Mouse (Mus musculus) thymus, postnatal 4 days (tissue): ENCODE results near the gene Klhl21.

Experiments
- DNase-seq: peaks from one replicate; pipeline ENCODE4 v3.0.0; 2021

Gene Klhl21

DNA sequence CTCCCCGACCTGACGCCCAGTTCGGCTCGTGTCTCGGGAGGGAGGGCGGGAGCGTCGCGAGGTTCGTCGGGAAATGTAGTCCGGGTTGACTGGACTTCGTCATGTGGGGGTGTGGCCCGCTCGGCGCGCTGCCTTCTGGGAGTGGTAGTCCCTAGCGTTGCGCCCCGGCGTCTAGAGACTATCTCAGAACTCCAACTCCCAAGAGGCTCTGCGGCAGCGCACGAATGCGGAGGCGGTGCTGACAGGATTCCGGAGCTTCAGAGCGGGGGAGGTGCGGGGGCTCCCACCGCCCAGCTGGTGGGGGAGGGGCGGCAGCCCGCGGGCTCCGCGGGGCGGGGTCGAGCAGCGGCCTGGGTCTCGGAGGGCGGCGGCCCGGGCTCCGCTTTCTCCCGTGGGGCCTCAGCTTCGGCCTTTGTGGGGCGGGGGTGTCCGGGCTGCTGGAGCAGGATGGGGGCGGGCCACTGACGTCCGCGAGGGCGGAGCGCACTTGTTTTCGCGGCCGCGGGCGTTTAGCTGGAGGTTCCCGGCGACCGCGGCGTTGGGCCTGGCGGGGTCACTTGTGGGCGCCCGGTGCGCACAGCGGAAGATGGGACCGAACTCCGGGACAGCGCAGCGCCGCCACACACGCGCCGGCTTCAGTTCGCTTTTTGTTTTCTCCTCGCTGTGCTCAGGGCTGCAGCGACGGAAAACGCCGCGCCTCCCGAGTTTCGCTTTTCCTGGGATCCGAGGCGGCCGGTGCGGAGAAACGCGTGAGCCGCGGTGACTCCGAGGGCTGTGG is 12.2 kb upstream of the Klhl21 start, which contains the start of gene Phf13:
Phf13 (minus strand) TSS at position 86 of the 778 bp plus-strand sequence.
- peak; percentile 99 for DNase-seq

DNA sequence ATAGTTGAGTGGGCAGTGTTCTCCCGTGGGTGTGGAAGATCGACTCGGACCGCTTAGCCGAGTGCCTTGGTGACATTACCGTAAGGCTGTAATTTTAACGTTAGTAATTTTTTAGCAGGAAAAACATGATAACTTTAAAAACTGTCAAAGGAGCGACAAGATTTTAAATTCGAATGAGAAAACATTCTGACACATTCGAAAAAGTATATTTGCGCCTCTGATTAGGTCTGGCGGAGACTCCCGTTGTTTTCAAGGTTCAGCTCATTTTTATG is 11.7 kb upstream of the Klhl21 start:
- no peak for DNase-seq

DNA sequence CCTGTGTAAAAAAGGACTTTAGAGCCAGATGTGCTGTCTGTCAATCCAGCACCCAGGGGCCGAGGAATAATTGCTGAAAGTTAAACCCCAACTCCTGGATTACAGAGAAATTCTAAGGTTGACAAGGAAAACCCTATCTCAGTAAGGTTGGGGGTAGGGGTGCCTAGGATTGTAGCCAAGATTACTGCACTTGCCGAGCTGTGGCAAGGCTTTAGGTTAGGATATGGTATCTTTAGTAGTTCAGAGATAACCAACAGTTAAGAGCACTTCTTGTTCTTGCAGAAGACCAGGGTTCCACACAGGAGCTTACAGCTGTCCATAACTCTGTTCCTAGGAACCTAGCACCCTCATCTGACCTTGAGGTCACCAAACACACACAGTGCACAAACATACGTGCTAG is 10.9 kb upstream of the Klhl21 start:
- peak; percentile 5 for DNase-seq

DNA sequence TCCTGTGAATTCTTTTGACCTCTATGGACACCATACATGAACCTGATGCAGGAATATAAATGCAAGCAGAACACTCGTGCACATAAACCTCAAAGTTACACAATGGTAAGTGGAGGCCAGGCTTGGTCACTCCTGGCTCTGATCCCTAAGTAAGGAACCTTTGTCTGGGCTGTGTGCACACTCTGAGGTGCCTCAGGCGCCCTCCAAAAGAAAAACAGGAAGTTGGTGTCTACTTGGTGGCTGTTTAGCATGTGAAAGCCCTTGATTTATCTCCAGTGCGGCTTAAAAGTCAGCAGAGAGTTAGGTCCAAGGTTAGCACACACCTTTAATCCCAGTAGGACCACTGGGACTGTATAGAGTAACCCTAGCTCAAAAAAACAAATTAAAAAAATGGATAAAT is 9.1 kb upstream of the Klhl21 start:
- DNase-seq, result no peak

DNA sequence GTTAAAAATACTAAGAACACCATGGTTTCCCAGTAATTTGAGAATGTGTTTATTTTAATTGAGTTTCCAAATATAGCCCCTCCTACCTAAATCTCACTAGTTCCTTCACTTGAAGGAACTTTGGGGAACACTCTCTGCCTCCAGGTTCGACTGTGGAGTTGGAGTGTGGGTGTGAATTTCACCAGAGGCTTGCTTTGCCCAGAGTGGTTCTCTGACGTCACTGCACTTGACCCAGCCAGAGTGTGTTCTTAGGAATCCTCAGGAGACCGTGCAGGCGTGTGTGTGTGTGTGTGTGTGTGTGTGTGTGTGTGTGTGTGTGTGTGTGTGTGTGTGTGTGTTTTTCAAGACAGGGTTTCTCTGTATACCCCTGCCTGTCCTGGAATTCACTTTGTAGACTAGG is 7.7 kb upstream of the Klhl21 start:
- DNase-seq, result no peak

DNA sequence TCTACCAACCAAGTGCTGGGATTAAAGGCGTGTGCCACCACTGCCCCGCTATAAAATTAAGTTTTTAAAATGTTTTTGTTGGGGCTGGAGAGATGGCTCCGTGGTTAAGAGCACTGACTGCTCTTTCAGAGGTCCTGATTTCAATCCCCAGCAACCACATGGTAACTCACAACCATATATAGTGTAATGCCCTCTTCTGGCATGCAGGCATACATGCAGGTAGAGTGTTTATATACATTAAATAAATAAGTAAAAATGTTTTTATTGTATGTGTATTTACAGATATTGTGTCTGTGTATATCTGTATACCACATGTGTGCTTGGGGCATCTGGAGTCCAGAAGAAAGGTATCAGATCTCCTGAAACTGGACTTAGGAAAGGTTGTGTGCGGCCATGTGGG is 7.3 kb upstream of the Klhl21 start:
- no peak for DNase-seq

DNA sequence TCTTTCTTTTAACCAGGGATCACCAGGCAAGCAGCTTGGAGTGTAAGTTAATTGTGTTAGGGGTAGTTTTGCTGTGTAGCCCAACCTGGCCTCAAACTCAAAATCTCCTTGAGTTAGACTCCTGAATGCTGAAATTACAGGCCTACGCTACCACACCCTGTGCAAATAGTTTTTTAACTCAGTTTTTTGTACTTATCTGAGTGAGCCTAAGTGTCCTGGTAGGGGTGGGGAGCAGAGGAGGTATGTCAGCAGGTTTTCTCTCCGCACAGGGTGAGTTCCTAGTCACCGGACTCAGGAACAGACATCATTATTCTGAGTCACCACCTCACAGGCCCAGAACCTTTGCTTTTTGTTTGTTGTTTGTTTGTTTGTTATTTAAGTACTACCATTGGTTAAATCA is 6.5 kb upstream of the Klhl21 start:
- DNase-seq, result no peak

DNA sequence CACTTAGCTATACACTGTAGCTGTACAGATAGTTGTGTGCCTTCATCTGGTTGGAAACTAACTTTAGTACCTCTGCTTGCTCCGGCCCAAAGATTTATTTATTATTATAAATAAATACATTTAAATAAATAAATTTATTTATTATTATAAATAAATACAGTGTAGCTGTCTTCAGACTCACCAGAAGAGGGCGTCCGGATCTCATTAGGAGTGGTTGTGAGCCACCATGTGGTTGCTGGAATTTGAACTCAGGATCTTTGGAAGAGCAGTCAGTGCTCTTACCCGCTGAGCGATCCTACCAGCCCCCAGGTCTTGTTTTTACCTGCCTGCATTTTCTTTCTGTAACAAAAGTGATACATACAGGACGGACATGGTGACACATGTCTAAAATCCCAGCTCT is 2.5 kb upstream of the Klhl21 start:
- no peak for DNase-seq

DNA sequence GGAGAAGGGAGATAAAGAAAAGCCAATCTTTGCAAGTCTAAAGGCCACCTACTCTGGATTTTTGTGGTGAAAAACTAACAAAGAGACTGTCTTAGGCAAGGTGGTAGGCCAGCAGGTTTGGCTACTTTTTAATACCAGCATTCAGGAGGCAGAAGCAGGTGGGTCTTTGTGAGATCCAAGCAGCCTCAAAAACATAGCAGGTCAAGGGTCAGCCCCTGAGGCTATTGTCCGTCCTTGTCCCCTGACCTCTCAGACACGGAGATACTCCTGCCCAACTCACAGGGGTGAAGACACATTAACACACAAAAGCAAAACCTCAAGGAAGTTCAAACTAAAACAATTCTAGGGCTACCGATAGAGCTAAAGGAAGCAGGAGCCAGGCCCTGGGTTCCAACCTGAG is 1.8 kb upstream of the Klhl21 start:
- DNase-seq, result no peak

DNA sequence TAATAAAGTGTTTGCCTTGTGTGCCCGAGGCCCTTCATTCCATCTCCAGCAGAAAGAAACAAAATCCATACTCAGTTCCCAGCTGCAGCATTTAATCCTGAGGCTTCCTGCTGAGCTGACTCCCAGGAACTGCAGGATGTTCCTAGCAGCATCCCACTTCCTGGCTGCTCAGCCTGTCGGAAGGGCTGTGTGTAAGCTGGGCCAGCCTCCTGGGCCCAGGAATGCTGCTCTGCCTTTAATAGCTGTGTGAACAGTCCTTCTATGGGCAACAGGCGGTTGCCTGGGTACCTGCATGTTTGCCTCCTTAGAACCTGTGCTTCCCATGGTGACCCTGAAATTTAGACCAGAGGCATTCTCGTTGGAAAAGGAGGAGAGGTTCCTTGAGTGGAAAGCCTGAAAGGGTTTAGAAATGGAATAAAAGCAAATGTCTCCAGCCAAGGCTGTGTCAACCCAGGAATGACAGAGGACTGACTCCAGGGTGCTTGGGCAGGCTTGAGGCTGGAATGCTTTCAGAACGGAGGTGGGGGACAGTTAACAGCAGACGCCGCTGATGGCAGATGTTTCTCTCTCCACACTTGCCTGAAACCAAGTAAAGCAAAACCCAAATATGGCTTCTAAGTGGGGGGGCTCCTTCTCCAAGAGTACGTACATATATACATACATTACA is 989 bp upstream of the Klhl21 start:
- no peak for DNase-seq

DNA sequence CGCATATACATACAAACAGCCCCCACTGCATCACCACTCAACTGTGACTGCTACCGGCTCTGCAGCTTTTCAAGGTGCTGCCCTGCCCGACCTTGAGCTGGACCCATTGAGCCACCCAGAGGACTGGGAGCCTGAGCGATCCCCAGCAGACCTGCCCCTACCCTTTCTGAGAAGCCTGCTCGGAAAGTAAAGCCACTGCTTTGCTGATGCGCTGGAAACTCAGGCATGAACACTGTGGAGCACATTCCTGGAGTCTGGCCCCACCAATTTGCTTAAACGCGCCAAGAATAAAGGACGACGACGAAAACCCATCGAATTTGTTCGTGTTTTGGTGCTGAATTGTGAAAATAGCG is 479 bp upstream of the Klhl21 start:
- DNase-seq, result no peak

DNA sequence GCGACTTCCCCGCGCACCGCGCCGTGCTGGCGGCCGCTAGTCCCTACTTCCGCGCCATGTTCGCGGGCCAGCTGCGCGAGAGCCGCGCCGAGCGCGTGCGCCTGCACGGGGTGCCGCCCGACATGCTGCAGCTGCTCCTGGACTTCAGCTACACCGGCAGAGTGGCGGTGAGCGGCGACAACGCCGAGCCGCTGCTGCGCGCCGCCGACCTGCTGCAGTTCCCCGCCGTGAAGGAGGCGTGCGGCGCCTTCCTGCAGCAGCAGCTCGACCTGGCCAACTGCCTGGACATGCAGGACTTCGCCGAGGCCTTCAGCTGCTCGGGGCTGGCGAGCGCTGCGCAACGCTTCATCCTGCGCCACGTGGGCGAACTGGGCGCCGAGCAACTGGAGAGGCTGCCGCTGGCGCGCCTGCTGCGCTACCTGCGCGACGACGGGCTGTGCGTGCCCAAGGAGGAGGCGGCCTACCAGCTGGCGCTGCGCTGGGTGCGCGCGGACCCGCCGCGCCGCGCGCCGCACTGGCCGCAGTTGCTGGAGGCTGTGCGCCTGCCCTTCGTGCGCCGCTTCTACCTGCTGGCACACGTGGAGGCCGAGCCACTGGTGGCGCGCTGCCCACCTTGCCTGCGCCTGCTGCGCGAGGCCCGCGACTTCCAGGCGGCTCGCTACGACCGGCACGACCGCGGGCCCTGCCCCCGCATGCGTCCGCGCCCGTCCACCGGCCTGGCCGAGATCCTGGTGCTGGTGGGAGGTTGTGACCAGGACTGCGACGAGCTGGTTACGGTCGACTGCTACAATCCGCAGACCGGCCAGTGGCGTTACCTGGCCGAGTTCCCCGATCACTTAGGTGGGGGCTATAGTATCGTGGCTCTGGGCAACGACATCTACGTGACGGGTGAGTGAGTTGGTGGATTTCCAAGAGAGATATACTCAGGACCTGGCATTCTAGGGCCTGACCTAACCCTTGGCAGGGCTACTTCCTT is 761 bp downstream of the Klhl21 start:
- peak; percentile 76 for DNase-seq

DNA sequence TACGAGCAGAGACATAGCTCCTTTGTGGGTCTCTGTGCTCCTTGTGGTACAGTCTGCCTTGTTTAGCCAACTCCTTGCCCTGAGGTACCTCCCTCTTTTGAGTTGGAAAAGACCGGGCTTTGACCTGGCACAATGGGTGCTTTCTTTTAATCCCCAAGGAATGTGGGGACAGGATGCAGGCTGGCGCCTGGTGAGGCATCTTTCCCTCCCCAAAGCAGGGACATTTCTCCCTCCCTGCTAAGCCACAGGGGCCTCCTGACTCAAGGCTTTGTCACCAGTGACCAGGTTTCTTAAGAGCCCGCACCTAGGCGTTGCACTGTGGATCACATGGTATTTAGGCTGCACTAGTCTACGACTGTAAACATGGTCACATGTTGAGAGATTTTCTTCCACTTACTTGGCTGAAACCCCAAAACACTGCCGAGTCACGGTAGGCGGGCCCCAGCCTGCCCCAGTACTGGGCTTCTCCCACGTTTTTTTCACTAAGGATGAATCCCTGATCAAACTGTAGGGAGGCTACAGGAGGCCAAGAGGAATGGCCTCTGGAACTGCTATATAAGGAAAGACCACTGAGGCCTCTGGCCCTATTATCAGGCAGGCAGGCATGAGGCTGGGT is 1.6 kb downstream of the Klhl21 start:
- DNase-seq, result no peak

DNA sequence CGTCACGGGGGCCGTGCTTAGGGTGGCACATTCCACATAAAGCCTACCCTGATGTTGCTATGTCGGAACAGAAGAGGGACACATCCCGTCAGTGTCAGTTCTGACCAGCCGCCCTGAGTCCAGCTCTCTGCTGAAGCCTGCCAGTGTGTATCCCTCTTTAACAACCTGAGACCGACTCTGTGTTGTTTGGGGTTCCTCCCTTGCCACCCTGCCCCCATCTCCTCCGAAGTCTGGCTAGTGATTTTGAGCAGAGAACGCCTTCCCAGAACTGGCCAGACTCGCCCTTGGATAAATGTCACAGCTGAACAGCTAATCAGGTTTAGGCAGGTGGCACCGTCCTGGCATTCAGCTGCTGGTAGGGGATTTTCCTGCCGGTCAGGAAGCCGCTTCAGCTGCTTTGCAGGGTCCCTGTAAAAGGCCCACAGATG is 2.1 kb downstream of the Klhl21 start:
- no peak for DNase-seq

DNA sequence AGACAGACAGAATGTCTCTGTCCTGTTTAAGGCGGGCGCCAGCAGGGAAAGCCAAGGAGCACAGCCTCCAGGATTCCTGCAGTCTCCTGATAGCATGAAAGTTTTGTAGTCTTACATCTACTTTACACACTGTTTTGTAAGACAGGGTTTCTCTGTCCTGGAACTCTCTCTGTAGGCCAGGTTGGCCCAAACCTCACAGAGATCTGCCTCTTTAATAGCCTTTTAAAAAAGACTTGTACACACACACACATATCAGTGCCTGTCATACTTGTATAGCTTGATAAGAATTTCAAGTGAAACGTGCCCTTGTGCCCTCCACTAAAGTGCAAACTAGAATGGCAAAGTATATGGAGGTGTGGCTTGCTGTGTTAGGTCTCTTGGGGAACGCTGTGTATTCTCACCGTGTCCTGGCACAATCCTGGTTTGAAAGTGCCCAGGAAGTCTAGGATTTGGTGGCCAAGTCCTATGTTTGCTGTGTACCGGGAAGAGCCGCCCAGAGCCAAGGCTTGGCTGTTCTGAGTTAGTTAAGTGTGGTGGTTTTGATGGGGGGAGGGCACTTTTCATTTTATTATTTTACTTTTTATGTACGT is 2.7 kb downstream of the Klhl21 start:
- DNase-seq, result no peak

DNA sequence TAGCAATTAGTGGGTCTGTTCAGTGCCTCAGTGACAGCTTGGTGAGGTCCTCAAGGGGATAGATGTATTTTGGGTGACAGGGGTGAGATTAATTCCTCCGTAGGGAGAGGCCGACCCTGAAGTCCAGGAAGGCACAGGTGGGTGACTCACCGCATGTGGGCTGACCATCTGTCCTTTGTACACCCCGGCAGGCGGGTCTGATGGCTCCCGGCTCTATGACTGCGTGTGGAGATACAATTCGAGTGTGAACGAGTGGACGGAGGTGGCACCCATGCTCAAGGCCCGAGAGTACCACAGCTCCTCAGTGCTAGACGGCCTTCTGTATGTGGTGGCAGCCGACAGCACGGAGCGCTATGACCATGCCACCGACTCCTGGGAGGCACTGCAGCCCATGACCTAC is 3.5 kb downstream of the Klhl21 start:
- DNase-seq, result no peak

DNA sequence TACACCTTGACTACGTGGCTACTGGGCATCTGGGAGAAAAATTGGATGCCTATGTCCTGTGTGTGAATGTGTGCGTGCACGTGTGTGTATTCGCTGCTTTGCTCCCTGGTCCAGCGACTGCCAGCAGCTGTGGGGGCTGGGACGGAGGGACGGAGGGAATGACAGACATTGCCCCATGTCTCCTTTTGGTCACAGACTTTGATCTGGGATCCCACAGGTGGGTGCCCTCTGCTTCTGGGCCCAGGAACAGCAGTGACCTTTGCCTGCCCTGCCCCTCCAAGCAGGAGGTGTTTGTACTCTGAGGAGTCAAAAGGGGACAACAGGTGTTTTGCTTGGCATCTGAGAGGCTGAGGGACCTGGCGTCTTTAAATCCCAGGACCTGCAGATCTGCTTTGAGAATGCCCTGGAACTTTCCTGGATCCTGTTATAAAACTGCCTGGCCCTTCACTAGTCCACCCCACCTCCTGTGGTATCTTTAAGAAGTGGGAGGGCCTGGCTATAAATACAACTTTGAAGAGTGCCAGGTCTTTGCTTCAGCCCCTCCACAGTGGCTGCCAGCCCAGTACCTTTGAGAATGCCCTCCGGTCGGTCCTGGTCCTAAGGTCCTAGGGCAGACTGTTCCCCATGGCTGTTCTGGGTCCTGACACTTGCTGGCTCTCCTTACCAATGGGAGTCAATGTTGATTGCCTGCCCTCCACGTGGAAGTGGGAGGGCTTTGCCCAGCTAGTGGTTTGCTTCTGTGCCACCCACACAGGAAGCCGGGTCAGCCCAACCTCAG is 4.6 kb downstream of the Klhl21 start:
- no peak for DNase-seq

DNA sequence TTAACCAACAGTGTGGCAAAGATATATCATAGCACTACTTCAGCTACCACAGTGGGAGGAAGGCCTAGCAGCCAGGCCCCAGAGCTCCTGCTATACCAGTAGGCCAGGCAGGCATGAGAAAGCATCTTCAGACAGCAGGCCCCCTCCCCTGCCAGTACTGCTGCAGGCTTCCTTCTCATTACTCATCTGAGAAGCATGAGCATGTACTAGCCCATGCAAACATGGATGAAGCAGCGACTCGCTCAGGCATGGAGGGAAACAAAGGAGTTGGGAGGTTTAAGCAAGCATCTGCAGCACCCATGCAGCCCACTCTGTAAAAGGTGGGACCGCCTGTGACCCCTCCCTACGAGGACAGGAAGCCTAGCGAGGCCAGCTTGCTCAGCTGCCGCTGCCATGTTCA is 10.5 kb downstream of the Klhl21 start:
- no peak for DNase-seq

DNA sequence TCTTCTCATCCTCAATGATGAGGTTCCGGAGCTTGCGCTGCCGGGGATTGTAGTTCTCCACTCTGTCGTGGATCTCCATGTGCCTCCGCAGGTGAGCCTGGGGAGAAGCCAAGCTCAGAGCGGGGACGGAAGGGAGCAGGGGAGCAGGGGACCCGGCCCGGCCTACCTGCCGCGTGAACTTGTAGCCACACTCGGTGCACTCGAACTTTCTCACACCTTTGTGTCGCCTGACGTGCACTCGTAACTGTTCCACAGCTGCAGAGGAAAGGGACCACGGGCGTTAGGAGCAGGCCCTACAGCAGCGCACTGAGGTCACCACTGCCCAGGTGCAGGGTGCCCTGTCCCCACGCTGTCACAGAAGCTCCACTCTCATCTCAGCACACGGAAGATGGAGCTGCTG is 11.4 kb downstream of the Klhl21 start:
- no peak for DNase-seq

DNA sequence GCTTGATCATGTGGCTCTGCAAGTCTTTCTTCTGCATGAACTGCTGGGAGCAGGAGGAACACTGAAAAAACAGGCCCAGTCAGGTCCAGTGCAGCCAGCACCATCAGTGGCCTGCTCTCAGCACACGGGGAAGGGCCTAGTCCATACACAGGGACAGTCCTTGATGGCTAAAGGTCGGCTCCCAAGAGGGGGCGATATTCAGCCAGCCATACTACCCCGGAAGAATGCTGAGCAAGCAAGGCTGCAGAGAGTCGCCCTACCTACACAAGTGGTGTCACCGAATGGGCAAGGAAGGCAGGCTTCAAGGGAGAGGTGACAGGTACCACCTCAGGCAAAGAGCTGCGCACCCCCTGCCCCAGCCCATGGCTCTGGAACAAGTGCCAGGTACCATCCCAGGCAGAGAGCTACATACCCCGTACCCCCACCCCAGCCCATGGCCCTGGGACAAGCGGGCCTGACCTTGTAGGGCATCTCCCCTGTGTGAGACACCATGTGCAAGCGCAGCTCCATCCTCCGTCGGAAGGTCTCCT is 13.0 kb downstream of the Klhl21 start:
- DNase-seq, result no peak

DNA sequence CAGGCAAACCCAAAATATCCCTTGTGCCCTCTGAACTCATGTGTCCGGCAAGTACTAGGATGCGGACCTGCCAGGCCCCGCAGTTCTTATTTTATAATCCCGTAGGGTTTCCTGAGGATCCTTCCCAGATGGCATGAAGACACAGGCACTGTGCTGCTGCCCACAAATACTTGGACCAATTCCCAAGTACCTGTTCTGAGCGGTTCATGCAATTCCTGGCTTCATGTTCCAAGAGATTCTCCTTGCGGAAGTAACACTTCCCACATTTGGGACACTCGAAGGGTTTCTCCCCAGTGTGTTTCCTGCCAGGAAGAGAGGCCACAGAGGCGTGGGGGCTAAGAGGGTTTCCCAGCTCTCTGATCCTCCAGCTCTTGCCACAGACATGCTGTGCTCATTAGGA is 13.9 kb downstream of the Klhl21 start:
- DNase-seq, result no peak

DNA sequence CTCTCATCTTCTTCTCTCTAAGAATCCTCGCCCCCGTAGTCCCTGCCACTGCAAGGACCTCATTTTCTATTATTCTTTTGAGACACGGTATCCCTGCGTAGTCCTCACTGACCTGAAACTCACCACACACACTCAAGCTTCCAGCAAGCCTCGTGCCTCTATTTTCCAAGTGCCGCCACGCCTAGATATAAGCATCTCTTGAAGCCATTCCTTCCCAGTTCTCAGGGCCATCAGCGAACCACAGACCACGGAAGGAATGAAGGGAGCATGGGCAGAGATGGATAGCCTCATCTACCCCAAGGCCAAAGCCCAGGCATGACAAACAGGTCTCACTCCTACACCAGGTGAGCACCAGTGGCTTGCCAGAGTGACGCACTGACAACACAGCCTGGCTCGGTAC is 15.9 kb downstream of the Klhl21 start:
- DNase-seq, result no peak
